Mouse (Mus musculus): ENCODE data around the gene Ccdc183. TPM values are rescaled to one million over a fixed set of nuclear protein-coding genes. Genes with fewer than 3 reads are reported as not detected.

The Ccdc183 gene
- total RNA-seq, 1 experiment from 2014 or later = not detected

DNA sequence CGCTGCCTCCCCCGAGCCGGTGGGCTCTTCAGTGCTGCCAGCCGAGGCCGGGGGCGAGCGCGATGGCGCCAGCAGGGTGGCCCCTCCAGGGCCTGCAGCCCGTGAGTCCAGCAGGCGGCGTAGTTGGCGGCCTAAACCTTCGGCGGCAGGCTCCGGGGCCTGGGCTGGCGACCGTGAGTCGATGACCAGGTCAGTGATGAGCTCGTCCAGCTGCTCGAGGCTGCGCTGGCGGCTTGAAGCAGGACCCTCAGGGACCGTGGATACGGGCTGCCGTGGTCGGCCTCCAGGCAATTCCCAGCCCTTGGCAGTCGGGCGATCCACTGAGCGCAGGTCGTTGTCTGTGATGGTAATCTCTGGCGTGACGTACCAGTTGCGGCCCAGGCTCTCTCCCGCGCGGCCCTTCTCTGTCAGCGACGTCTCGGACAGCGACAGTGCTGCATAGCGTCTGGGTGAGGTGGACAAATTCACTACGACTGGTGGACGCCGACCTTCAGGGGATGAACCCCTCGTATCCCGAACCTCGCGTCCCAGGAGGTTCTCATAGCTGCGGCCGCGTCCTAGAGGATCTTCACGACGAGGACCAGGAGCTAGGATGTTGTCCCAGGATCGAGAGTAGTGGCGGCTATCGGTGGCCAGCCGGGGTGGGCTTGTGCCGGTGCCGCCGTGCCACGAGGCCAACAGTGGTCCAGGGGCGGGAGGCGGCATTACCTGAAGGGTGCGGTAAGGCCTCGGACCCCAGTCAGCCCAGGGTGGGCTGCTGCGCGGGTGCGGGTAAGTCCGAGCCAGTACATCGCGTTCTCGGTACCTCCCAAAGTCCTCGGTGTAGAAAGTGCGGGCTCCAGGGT, 39.3 kb downstream of the Ccdc183 start:
- no peak for DNase-seq

DNA sequence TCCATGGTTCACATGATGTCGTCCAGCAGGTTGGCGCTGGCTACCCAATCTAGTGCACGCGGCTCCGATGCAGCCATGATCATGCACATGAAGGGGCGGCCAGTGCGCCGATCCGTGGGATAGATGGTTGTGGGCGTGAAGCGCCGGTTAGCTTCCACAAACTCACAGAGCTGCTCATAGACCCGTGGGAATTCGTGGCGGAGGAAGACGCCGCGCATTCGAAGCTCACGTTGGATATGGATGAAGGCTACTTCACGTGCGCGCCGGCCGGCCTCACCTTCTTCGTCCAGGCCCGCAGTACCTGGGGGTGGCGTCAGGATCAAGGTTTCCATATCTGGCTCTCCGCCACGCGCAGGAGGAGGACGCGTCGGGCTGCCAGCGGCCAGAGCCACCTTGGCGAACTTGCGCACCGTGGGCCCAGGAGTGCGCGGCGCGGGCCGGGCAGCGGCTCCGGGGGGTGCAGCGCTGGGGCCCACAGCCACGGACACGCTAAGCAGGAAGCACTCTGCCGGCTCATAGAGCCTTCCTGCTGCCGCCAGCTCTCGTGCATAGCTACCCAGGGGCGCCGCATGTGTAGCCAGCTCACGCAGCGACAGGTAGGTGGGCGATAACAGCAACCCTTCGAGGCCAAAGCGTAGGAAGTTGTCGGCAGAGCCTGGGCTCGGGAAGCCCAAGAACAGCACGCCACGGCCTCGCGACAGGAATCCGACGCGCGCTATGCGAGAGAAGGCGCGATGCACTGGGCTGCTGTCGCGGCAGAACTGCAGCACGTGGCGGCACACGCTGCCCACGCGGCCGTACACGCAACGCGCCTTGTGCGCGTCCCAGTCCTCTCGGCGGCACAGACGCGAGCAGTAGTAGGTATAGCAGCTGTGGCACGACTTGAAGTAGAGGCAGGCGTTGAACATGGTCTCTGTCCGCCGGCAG, 40.2 kb downstream of the Ccdc183 start:
- no peak for DNase-seq

DNA sequence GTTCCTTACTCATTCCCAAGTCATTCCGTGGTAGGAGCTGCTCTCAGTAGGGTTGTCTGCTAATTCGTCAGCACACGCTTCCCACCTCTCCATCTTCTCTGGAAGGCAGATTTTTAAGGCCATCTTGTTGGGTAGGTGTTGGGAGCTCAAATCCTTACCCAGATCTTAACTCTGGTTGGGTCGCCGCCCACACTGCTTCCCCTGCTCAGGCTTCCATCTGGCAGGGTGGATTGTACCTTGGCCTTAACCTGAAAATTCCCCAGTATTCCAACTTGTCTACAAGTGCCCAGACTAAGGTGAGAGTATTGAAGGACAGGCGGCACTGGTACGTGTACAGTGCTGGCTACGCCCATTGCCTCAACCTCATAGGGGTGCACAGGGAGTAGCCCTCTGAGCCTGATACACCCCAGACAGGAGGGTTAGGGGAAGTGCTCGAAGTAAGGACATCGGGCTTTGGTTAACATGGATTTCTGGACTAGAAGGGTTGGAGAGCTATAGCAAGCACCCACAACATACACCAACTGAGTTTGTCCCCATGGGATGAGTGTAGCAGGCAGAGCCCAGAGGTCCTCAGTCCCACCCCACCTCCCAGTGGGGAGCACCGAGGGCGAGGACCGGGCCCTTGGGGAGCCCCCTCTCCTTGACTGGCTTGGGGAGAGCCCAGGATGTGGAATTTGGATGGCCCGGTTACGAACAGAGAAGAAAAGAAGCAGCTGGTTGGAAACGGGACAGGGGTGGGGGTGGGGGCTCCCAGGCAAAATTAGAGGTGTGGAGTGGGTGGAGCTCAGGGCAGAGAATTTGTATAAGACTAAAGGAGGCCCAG, 41.2 kb downstream of the Ccdc183 start:
- no peak for DNase-seq

DNA sequence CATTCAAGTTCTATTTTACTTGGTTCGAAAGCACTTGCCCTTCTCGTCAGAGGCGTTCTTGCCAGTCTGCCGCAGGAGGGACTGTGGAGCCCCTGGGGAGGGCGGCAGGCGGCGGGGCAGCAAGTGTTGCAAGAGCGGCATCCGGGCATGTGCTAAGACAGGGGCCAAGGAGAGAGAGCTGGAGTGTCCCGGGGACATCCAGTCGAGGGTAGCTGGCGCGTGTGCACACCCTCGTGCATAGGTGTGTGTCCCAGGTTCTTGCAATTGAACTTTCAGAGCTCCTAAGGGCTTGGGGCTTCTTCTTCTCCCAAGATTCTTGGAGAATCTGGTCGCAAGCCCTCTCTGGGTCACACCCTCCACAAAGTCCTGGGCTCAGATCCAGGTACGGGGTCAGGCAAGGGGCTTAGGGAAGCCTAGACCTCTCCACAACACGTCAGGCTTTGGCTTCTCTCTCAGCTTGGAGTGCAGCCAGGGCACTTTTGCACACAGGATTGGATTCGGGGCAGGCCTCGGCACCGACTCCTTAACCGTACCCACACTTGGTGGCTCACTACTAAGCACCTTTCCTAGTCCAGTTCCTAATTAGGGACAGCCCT, 41.9 kb downstream of the Ccdc183 start:
- DNase-seq = no peak

DNA sequence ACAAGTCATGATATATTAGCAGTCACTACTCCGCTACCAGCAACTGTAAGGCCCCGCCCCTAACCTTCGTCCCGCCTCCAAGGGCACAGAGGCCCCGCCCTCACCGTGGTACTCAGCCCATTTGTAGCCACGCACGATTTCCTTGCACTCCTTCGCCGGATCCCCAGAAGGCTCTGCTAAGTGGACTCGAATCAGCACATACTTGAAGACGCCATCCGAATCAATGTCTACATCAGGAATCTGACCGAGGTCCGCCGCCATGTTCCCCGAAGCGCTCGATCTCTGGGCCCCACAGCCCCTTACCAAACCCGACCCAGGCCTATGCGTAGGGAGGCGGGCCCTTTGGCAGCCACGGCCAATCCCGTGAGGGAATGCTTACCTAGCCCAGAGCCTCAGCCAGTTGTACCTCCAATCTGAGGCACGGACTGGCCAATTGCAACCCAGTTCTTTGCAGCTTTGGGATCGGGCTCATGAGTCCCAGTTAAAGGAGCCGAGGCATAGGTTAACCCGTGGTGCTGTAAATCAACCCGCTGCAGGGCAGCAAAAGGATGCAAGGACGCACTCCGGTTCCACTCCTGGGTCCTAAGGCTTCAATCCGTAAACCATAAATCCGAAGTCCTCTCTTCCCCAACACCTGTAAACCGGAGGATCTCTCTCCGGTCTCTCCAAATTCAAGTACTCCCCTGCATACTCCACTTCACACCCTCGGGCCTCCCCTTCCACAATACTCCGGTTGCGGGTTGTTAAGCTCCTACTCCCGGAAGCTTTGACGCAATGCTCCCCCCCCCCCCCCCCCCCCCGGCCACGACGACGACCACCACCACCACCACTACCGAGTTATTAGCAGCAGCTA, 42.7 kb downstream of the Ccdc183 start, which contains the start of the genes Mamdc4 and Phpt1:
Gene Mamdc4 (minus strand): TSS at position 267 of the 853 bp plus-strand sequence.
Gene Phpt1 (minus strand): TSS at position 646 of the 853 bp plus-strand sequence.
- DNase-seq = peak; percentile 94

GRCm38 (mm10) chr2:25574136-25574535, 43.3 kb downstream of the Ccdc183 start:
- DNase-seq = no peak

DNA sequence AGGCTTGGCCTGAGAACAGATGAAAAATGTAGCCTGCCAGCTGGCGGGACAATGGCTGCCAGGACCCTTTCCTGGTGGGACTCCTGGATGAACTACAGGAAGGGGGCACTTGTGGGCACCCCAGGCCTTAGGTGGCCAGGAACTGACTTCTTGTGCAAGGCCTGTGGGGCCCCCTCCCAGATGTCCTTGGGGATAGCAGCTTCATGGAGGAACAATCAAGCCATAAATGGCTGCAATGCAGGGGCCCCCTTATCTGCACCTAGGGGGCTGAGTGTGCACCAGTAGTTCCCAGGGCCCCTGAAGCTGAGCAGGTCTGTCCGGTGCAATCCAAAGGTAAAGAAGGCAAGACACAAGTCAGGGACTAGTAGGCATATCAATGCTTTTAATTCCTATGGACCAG, 44.4 kb downstream of the Ccdc183 start:
- no peak for DNase-seq

DNA sequence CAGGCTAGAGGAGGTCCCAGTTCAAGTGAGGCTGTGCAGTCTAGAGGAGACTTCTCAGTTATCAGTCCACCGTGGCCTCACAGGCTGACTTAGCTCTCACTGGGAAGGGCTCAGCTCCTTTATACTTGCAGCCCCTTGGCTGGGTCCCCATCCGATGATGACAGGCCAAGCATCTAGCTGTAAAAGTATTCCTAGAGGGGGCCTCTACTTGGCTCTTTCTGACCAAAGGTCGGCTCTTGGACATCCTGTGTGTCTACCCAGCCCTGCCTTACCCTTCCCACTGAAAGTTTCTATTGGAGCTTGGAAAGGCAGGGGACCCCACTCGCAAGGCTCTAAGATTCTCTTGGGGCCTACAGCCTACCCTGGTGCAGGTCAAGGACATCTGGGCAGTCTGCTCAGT, 46.3 kb downstream of the Ccdc183 start:
- no peak for DNase-seq

DNA sequence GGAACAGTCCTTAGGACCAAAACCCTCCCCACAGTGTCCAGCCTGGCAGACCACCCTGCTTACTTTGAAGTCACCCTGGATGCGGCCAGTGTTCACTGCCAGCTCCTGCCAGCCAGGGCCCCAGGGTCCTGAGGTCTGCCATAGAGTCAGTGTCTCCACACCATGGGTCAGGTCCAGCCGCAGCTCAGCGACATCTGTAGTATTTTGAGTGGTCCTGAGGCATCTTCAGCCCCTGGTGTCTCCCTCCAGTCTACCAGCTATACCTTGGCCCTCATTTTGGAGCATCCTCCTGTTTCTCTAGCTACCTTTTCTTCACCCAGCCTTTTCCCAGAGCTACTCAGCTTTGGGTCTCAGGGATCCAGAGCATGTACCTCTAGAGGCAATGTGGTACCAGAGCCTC, 48.2 kb downstream of the Ccdc183 start:
- no peak for DNase-seq

- no peak for DNase-seq
Measured at GRCm38 (mm10) chr2:25568473-25569019, 48.9 kb downstream of the Ccdc183 start.

- DNase-seq = no peak
Measured at GRCm38 (mm10) chr2:25566558-25566957, 50.9 kb downstream of the Ccdc183 start.

DNA sequence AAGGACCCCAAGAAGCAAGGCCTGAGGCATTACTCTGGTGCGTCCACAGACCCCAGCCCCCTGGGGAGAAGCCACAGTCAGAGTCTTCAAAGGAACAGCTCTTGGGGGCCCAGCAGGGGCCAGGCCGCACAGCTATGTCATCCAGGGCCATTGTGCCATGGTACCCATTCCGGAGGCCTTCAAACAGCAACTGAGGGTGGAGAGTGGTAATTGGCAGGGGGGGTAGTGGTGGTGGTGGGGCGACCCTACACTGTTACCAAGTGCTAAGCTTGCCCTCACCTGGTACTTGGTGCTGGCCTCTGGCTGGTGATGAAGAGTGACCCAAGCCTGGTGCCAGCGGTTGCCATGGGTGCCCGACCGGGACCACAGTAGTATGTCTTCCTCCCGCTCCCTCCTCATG, 51.7 kb downstream of the Ccdc183 start:
- DNase-seq = no peak

DNA sequence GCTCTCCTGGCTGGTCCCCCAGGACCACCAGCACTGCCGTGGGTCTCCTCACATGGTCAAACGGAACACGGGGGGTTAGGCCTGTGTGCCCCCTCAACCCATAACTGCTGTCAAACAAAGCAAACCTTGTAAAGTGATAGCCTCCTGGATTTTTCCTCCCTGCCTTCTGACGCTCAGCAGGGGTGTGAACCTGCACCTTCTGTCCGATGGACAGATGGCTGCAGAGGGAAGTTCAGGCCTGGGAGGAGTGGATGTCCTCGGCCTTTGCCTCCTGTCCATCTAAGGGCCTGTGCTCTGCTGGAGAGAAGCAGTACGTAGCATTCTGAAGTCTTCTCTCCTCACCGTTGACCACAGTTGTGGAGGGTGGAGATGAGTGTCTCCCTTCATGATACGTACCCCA, 55.5 kb downstream of the Ccdc183 start:
- DNase-seq = no peak

GRCm38 (mm10) chr2:25560551-25560950, 56.9 kb downstream of the Ccdc183 start:
- no peak for DNase-seq

DNA sequence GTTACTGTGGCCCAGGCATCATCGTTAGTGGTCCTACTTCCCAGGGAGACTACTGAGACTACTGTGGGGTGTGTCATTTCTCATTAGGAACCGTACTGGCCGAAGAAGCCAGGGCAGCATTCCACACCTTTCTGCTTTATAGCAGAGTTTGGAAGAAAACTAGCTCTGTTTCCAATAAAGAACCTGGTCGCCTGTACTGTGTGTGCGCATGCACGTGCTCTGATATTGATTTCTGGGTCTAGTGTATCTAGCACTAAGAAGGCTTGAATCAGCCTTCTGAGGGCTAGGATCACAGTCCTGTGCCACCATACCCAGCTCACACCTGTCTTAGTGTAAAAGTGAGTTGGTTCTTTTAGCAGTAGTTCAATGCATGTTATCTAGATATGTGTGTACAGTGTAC, 58.7 kb downstream of the Ccdc183 start:
- DNase-seq = no peak

Other genes starting within 250 kb of the Ccdc183 start
- 1.6 and 2.1 TPM in 2 replicates for gene Sapcd2, start 245.4 kb downstream of the Ccdc183 start, total RNA-seq (2021)
- 2.4 and 3.7 TPM in 2 replicates for gene Entpd2, start 221.8 kb downstream of the Ccdc183 start, total RNA-seq (2021)
- gene Npdc1, start 218.3 kb downstream of the Ccdc183 start, total RNA-seq (2021) = 120 and 134 TPM in 2 replicates
- not detected in 2 replicates for gene Fut7, start 194.4 kb downstream of the Ccdc183 start, total RNA-seq (2021)
- gene Abca2, start 189.0 kb downstream of the Ccdc183 start, total RNA-seq (2021) = 24.9 and 40.5 TPM in 2 replicates
- gene Clic3, start 160.8 kb downstream of the Ccdc183 start, total RNA-seq (2021) = not detected in 2 replicates
- 32.6 and 41.0 TPM in 2 replicates for gene Paxx, start 156.6 kb downstream of the Ccdc183 start, total RNA-seq (2021)
- 3.6 and 3.8 TPM in 2 replicates for gene Ptgds, start 147.6 kb downstream of the Ccdc183 start, total RNA-seq (2021)
- gene Lcn12, start 123.8 kb downstream of the Ccdc183 start, total RNA-seq (2021) = not detected in 2 replicates
- gene Fbxw5, start 116.9 kb downstream of the Ccdc183 start, total RNA-seq (2021) = 99.9 and 103 TPM in 2 replicates
- gene C8g, start 116.0 kb downstream of the Ccdc183 start, total RNA-seq (2021) = 1.7 and 3.3 TPM in 2 replicates
- 29.2 and 30.2 TPM in 2 replicates for gene Traf2, start 70.7 kb downstream of the Ccdc183 start, total RNA-seq (2021)
- 270 and 317 TPM in 2 replicates for gene Edf1, start 59.8 kb downstream of the Ccdc183 start, total RNA-seq (2021)
- gene Mamdc4, start 42.8 kb downstream of the Ccdc183 start, total RNA-seq (2021) = 4.6 and 17.3 TPM in 2 replicates
- 42.8 and 60.5 TPM in 2 replicates for gene Phpt1, start 42.5 kb downstream of the Ccdc183 start, total RNA-seq (2021)
- gene Ajm1, start 35.9 kb downstream of the Ccdc183 start, total RNA-seq (2021) = 1.6 and 2.6 TPM in 2 replicates
- gene Rabl6, start 9.2 kb downstream of the Ccdc183 start, total RNA-seq (2021) = 108 and 118 TPM in 2 replicates
- gene Tmem141, start 4.3 kb upstream of the Ccdc183 start, total RNA-seq (2021) = 28.8 and 36.9 TPM in 2 replicates
- gene Fcna, start 10.4 kb upstream of the Ccdc183 start, total RNA-seq (2021) = 2.6 and 2.7 TPM in 2 replicates
- gene Lcn8, start 35.4 kb upstream of the Ccdc183 start, total RNA-seq (2021) = not detected in 2 replicates
- gene Lcn5, start 40.3 kb upstream of the Ccdc183 start, total RNA-seq (2021) = not detected in 2 replicates
- gene Lcn6, start 59.1 kb upstream of the Ccdc183 start, total RNA-seq (2021) = not detected in 2 replicates
- not detected in 2 replicates for gene Lcn10, start 65.0 kb upstream of the Ccdc183 start, total RNA-seq (2021)
- 0.61 TPM in 1 of 2 replicates, not detected in the other for gene Obp2a, start 82.4 kb upstream of the Ccdc183 start, total RNA-seq (2021)
- 45.0 and 47.9 TPM in 2 replicates for gene Bmyc, start 89.1 kb upstream of the Ccdc183 start, total RNA-seq (2021)
- not detected in 2 replicates for gene Obp2b, start 119.3 kb upstream of the Ccdc183 start, total RNA-seq (2021)
- gene Lcn3, start 147.9 kb upstream of the Ccdc183 start, total RNA-seq (2021) = not detected in 2 replicates
- not detected in 2 replicates for gene Lcn11, start 159.3 kb upstream of the Ccdc183 start, total RNA-seq (2021)
- not detected in 2 replicates for gene Gm13539, start 164.6 kb upstream of the Ccdc183 start, total RNA-seq (2021)
- gene Glt6d1, start 198.2 kb upstream of the Ccdc183 start, total RNA-seq (2021) = not detected in 2 replicates
- gene Lcn9, start 205.5 kb upstream of the Ccdc183 start, total RNA-seq (2021) = not detected in 2 replicates
- gene Sohlh1, start 229.6 kb upstream of the Ccdc183 start, total RNA-seq (2021) = not detected in 2 replicates
- 2.7 and 5.2 TPM in 2 replicates for gene Kcnt1, start 246.1 kb upstream of the Ccdc183 start, total RNA-seq (2021)

Measured in adrenal gland, postnatal 25 days (tissue).